Mouse (Mus musculus) left cerebral cortex, adult 6 months (tissue): ENCODE results near the gene Mpp1. TPM values are rescaled to one million over a fixed set of nuclear protein-coding genes. Genes with fewer than 3 reads are reported as not detected.

Experiments
- long read RNA-seq, 2 experiments: library from polyadenylated mRNA; unstranded; transcript quantifications; one replicate each; pipeline ENCODE4 v2.0.0; 2019 to 2020
- polyA plus RNA-seq: library from polyadenylated mRNA; unstranded; fragments of <200 nt; fragmentation: Nextera tagmentation; gene quantifications from 2 replicates; pipeline ENCODE4 v1.2.3, GENCODE M21; 2021

Mpp1 gene
- polyA plus RNA-seq = 33.9 and 45.0 TPM in 2 replicates
- long read RNA-seq, experiment 1, transcript Mpp1-201 (12 exons, 2,525 nt) = major isoform, 412 of 449 reads
- long read RNA-seq, experiment 1, partial matches to known transcripts = 14 of 449 reads
- long read RNA-seq, experiment 1, other reads (novel, unspliced or antisense) = 21 of 449 reads
- long read RNA-seq, experiment 2, transcript Mpp1-201 (12 exons, 2,525 nt) = major isoform, 67 of 84 reads
- long read RNA-seq, experiment 2, partial matches to known transcripts = 11 of 84 reads
- long read RNA-seq, experiment 2, other reads (novel, unspliced or antisense) = 6 of 84 reads

DNA sequence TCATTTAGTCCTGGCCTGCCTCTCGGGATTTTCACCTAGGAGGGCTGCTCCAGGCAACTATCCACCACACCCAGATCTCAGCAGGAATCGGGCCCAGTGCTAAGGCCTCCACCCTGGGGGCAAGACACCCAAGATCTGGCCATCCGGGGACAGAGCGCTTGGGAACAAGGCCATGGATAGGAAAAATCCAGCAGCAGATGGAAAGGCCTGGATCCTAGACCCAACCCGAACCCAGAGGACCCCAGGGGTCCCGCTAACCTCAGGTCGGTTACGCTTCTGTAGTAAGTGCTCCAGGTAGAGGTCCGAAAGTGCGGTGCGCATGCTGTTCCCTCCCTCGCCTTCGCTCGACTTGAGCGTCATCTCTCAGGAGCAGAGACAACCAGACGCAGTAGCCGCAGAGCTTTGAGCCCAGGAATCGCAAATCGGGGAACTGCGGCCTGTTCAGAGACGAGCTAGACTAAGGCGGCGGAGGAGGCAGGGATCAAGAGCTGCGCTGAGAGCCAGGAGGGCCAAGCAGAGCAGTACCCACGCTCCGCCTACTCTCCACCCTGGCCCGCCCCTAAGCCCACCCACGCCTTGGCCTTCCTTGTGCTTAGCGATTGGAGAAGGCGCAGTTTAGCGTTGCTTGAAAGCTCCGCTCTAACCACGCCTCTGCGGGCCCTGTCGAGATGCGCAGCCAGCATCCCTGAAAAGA is at the start of gene Mpp1:
Gene Mpp1 (minus strand): TSS at position 550 of the 694 bp plus-strand sequence.

DNA sequence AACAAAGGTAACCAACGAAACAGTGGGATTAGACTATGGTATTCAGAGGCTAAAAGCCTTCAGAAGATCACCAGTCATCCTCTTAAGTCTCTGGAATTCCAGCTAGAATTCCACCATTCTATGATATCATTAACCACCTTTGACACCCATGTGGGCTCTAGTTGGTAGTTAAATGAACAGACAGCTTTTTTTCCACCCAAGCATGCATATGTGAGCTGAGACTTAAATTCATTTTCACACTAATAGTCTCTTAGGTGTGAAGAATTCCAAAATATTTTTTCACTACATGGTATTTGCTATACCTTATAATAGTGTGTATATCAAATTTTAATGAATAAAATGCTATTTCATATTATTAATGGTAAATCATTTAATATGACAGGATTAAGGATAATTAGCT is 32.9 kb upstream of the Mpp1 start, which contains the start of gene Smim9:
Gene Smim9 (minus strand): TSS at position 101 of the 400 bp plus-strand sequence.

DNA sequence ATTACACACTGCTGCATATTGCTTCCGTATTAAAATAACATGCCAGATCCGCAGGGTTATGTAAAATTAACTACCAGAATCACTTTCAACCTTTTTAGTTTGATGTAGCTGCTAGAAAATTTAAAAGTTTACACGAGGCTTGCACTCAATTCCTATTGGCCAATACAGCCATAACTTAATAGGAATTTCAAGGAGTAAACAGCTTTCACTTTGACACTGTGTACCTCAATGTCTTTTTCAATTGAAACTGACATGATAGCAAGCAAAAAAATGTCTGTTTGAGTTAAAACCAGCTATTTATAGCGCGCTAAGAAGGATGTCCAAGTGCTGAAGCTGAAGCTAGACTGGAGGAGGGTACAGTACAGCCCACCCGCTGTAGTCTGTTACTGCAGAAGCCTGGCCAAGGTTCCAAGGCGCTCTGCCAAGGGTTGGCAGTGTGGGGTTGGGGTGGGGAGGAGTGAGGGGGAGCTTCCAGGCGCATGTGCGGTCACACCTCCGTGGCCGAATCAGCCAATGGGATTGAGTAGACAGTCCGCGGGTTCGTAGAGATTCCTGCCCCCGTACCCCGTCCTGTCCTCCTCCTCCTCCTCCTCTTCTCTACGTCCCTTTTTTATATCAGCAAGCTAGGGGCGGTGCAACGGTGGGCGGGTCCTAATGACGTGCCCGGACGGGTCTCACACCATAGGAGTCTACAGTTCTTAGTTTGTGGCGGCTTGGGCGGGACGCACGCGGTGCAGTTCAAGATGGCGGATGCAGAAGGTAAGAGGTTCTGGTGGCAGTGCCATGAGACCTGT is 35.2 kb downstream of the Mpp1 start, which contains the start of gene Dkc1:
Gene Dkc1 (plus strand): TSS at position 486 of the 794 bp plus-strand sequence.

DNA sequence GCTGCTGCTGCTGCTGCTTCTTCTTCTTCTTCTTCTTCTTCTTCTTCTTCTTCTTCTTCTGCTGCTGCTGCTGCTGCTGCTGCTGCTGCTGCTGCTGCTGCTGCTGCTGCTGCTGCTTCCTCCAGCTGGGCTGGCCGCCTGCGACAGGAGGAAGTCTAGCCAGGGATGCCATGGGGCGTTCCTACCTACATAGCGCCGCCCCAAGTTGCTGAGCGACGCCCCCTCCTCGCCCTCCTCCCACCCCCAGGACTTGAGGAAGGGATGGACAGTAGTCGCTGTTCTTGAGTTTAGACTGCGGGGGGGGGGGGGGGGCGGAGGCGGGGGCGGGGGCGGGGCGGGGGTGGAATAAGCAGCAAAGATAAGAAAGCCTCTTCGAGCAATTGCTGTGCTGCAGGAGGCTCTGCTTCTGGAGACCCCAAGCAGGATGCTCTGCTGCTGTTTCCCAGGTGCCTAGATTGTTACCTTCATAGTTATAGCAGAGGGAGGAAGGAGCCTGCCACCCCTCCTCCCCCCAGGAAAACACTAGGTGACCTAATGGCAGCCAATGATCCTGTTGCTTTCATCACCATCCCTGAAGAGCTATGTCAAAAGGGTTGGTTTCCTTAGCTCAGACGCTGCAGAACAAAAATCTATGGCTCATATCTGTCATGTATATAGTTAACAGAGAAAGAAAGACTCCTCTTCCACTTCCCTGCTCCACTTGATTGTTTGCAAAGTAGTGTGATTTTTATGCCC is 45.9 kb downstream of the Mpp1 start, which contains the start of gene Gab3:
Gene Gab3 (minus strand): TSS at position 685 of the 735 bp plus-strand sequence.

Other genes with a start within 250 kb of the Mpp1 start
- gene Gab3, start 45.6 kb downstream of the Mpp1 start, polyA plus RNA-seq = 2.5 and 3.0 TPM in 2 replicates
- 24.3 and 44.9 TPM in 2 replicates for gene Dkc1, start 35.2 kb downstream of the Mpp1 start, polyA plus RNA-seq
- not detected in 2 replicates for gene Smim9, start 32.8 kb upstream of the Mpp1 start, polyA plus RNA-seq